Mouse (Mus musculus) frontal cortex, postnatal 10 days (tissue): Measurements from ENCODE around the gene Pcdh8.

Experiments used
- DNase-seq, 2 experiments: peaks; one replicate each; pipeline ENCODE4 v3.0.0; 2022; ENCODE audit warnings: low spot score in 2 of 2, mixed read lengths in 1 of 2

The Pcdh8 gene

DNA sequence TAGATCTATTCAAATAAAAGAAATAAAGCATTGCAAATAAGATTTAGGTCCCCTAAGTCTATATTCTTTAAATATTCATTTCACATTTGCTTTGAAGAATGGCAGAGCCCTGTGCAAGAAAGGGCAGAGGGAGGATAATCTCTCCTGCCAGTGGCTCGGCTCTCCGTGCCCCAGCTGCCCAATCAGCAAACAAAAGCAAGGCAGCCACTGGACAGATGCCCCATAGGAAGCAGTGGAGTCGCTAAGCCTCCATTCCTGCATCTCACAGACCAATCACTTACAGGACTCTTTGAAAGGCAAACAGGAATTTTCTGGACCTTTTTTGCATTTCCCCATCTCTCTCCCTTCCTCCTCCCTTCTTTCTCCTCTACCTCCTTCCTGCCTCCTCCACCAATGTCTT lies 17.0 kb downstream of the Pcdh8 start:
- DNase-seq = no peak

DNA sequence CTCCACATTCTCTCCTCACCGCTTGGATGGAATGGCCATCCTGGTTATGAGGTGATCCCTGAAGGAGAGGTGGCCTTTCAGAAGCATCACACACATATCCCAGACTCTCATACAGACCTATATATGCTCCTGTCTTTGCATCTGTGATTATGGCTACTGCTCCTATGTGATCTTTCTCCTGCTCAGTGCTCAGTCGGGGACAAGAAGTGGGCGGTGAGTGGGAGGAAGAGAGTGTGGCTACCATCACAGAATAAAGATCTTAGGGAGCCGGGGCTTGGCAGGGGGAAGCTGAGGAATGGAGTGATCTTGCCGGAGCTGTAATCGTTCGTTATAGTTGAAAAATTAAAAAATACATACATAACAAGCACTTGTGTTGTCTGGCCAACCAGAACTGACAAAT lies 17.4 kb downstream of the Pcdh8 start:
- DNase-seq = no peak

DNA sequence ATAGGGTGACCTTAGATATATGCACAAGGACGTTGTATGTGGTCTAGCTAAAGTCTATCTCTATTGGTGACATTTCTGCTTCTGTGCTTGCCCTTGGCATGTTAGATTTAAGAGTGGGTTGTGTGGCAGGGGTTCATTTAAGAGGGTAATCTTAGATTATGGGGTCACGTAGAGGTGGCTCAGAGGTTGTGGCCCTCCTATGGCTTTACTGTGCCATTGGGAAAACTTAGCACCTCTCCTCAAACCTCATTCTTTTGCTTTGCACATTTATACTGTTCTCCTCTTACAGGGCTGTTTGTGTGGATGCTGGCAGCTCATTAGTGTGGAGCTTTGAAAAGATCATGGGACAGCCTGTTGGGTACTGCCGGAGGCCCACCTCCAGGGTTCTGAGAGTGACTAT lies 30.6 kb downstream of the Pcdh8 start:
- no peak for DNase-seq

DNA sequence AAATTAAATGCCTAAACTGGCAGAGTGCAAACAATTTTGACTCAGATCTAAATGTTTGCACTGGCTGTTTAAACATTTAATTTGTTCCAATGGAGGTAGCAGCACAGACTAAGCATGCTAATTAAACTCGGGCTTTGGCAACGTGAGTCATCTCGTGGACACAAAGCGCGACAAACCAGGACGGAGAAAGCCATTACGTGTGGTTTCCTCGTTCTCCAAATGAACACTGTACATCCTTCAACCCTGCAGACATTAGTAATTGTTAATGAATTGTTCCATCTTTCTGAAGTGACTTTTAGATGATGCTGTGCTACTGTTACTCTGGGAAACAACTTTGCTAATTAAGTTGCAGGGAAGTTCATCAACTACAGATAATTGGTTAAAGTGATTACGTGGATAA lies 32.7 kb downstream of the Pcdh8 start:
- DNase-seq = no peak

DNA sequence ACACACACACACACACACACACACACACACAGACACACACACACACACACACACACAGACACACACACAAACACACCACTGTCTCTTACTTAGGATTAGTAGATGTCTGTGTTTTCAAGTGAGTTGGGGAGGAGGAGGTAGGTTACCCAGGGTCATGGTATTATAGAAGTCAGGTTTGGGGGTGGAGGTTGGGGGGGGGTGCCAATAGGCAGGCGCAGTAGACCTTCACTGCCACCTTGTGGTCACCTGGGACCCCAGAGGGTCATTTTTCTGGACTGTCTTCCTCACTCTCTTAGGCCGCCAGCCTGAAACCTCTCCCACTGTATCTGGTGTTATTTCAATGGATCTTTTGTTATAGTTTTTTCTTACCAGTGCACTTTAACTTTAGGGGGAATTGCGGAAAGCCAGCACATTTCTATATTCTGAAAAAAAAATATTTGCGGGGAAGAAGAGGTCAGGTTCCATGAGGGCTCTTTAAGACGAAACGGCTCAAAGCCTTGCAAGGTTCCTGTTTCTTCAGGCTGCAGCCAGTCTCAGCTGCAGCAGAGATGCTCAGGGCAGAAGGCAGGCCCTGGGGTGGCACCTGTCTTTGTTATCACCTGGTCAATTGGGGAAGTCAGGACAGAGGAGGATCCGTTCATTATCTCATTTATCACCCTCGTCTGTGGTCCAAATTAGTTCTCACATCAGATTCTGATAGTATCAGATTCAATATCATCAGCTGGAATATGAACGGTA lies 33.3 kb downstream of the Pcdh8 start:
- no peak for DNase-seq

DNA sequence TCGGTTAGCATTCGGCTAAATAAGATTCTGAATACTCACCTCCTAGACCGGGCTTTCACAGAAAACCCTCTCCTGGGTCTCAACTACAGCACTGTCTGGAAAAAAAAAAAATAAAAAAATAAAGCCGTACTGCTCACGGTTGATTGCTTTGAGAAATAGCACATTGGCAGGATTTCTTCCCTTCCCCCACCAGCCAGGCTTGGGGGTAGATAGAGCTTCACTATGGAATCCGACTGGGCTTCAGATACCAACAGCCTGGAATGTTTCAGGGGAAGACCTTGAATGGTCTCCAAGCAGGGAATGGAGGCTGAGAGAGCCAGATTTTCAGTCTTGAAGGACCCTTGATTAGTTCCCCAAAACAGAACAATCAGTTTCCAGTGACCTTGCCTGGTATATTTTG lies 34.3 kb downstream of the Pcdh8 start:
- no peak for DNase-seq

DNA sequence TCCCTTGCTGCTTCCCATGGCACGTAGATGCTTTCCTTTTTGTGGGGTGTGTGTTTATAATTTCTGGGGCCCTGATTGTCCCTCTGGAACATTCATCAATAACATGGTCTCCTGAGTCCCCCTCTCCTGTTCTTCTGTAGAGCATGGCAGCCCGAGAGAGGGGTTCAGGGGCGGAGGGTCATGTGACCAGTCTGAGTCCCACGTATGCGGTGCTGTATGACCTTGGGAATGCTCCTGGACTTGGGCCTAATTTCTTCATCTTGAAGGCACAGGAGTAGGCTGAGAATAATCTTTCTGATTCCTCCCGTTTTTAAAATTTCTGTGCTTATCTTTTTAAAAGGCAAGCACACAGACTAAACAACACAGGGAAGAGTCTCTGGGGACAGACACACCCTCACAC lies 37.6 kb downstream of the Pcdh8 start:
- no peak for DNase-seq

DNA sequence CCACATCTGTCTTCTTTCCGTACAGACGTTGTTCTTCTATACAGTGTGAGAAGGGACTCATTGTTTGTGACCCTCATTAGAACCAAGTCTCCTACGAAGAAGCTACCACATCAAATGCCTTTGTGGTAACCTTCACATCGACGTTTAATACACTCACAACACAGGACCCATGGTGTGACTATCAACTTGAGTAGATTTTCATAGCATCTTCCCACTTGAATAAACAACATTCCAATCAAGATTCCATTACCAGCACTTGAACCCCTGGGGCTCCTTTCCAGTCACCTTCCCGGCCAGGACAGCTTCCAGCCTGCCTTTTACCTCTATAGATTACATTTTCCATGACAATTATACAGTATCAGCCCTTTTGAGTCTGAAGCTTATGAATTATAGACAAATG lies 42.3 kb downstream of the Pcdh8 start:
- DNase-seq = no peak

DNA sequence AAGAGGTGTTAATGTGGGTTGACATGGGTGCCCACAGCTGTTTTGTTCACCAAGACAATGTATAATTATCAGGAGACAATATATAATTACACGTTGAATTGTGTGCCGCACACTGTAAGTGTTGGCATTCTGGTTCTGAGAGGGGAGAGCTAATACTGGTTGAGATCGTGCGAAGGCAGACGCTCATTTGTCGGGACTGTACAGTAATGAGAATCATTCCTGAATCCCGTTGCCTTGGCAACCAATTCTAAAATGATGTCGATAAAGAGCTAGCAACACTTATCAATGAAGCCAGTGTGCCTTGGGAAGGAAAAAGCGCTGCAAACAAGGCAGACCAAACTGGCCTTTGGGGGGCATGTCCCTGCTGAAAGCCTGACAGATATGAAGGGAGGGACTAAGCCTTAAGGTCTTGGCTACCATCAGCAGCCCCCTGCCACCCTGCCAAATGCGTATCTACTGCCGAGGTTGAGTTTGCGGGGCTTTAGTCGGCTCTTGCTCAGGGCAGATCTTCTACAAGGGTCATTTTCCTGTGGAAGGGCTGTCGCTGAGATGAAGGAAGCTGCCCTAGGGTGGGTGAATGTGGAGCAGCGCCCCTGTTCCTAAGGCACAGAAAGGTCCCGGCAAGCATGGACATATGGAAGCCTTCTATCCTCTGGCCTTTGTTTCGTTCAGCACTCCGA lies 47.0 kb downstream of the Pcdh8 start:
- DNase-seq = no peak

DNA sequence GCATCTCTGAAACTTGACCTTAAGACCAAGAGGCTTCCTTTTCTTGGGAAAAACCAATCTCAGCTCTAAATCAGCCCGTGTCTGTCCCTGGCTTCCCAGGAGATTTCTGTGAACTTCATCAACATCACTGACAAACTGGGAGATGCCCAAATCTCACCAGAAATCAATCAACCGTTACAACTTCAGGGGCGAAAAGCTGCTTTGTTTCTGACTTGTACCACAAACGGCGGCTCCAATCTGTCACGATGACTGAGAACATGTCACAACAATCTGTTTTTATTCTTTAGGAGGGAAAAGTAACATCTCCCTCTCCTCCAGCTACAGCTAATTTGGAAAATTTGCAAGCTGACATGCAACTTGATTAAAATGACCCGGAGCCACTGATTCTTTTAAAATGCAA lies 48.9 kb downstream of the Pcdh8 start:
- no peak for DNase-seq
